Mouse (Mus musculus) lung, postnatal 0 days (tissue): ENCODE measurements around the gene Osbpl9. TPM values are rescaled to one million over a fixed set of nuclear protein-coding genes. Genes with fewer than 3 reads are reported as not detected.

Source experiments
- ATAC-seq: fragments of 200-750 bp; cut with Nextera tagmentation; 2 replicates; pipeline ENCODE4 v1.8.0; 2017; ENCODE audit warnings: moderate library complexity
- DNase-seq: peaks from one replicate; pipeline ENCODE4 v3.0.0-alpha.2; 2016; ENCODE audit warnings: low spot score
- H3K27ac ChIP-seq: fragments of 300-500 bp; sonication (generic); 2 replicates; pipeline ENCODE4 v1.5.1; 2014; ENCODE audit warnings: antibody characterized with exemption, mild to moderate bottlenecking, low read length, mixed read lengths
- H3K27me3 ChIP-seq: fragments of 300-500 bp; sonication (generic); replicated peaks from 2 replicates; pipeline ENCODE4 v1.6.1; 2014; ENCODE audit warnings: low read length, mixed read lengths; ENCODE audit not compliant: insufficient read depth
- H3K36me3 ChIP-seq: fragments of 300-500 bp; sonication (generic); 2 replicates; pipeline ENCODE4 v1.6.1; 2014; ENCODE audit warnings: low read length, mixed read lengths; ENCODE audit not compliant: insufficient read depth
- H3K4me1 ChIP-seq: fragments of 300-500 bp; sonication (generic); 2 replicates; pipeline ENCODE4 v1.6.1; 2014; ENCODE audit warnings: antibody characterized with exemption, low read depth, low read length, mixed read lengths; ENCODE audit not compliant: insufficient read depth
- H3K4me2 ChIP-seq: fragments of 300-500 bp; sonication (generic); replicated peaks from 2 replicates; pipeline ENCODE4 v1.6.1; 2014; ENCODE audit warnings: low read depth, mild to moderate bottlenecking, low read length, moderate library complexity, mixed read lengths
- H3K4me3 ChIP-seq: fragments of 300-500 bp; sonication (generic); 2 replicates; pipeline ENCODE4 v1.5.1; 2014; ENCODE audit warnings: low read depth, low read length
- H3K9ac ChIP-seq: fragments of 300-500 bp; sonication (generic); replicated peaks from 2 replicates; pipeline ENCODE4 v1.6.1; 2014; ENCODE audit warnings: low read depth, mild to moderate bottlenecking
- H3K9me3 ChIP-seq: fragments of 300-500 bp; sonication (generic); 2 replicates; pipeline ENCODE4 v1.6.1; 2016; ENCODE audit warnings: low read length, mixed read lengths
- CTCF ChIP-seq: IDR thresholded peaks from 2 replicates; pipeline ENCODE4 v1.5.1; 2016; ENCODE audit warnings: antibody characterized with exemption, mild to moderate bottlenecking
- EP300 ChIP-seq: IDR thresholded peaks from 2 replicates; pipeline ENCODE4 v1.6.1; 2016; ENCODE audit warnings: antibody characterized with exemption, mild to moderate bottlenecking, control low read depth
- WGBS: fragments of 180-500 bp; shearing (Covaris S2); extraction: QIAGEN DNeasy Blood & Tissue Kit; methylation state at CpG from one replicate; pipeline ENCODE4 v1.1.7; 2014; 5-methylcytosine and 5-hydroxymethylcytosine counted together
- polyA plus RNA-seq: library from polyadenylated mRNA; unstranded; fragments of >200 nt; fragmentation: Nextera tagmentation; extraction: Ambion mirVana; gene quantifications from 2 replicates; pipeline ENCODE4 v1.2.1, GENCODE M21; 2015

The Osbpl9 gene
- polyA plus RNA-seq, 1 experiment from 2014 or later: 98.5 TPM

DNA sequence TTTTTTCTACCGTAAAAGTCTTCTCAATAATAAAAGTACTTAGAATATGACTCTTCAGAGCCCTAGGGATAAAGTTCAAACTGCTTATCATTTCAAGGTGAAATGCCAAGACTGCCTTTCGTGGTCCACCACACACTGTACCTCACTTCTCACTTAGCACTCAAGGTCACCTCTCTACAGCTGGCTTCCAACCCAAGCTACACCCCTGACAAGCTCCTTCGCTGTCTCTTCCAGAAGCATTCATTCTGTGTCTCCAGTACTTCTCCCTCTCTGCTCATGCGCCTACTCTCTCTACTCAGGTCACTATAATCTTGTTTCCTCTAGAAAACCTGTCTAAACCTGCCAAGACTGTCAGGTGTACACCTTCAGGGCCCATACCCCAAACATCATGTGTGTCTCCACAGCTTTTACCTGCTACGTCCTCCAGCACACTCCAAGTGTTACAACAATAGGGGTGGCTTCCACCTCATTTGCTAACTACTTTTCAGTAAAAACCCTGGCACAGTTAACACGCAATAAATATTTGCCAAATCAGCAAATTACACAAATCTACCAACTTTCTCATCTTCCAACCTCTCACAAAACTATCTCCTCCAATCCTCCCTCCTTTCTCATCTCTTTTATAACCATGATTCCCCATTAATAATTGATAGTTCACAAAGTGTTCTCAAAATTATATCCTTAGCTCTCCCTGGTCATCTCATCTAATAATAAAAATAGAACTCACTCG, 6.0 kb downstream of the Osbpl9 start:
- no peaks in the 10 kb centered on the region for H3K27me3 ChIP-seq
- 82% methylated on average over 7 of the region's 7 CpGs for WGBS
- no peak for DNase-seq
- H3K4me1 ChIP-seq: no peaks in the 10 kb centered on the region
- H3K27ac ChIP-seq: no peak overlapping the region
- ATAC-seq: no peak
- no peaks in the 10 kb centered on the region for H3K36me3 ChIP-seq
- no peak overlapping the region for H3K4me3 ChIP-seq
- TF ChIP-seq CTCF (no peak), EP300 (no peak)
- H3K4me2 ChIP-seq: no peak overlapping the region
- H3K9ac ChIP-seq: no peak overlapping the region
- no peaks in the 10 kb centered on the region for H3K9me3 ChIP-seq

DNA sequence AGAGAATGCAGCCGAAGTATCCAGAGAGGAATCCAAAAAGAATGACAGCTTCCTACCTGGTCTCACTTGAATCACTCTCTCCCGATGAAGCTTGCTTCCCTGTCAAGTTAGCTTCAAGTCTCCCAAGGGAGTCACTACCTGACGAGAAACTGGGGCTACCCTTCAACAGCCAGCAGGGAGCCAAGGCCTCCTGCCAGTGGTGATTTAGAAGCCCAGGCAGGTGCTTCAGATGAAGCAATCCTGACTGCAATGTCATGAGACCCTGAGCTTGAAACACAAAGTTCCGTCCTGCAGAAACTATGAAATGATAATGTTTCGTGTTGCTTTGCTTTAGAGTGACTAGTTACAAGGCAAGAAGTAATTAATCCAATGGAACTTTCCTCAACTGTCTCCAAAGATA, 8.2 kb downstream of the Osbpl9 start:
- H3K36me3 ChIP-seq: no peaks in the 10 kb centered on the region
- DNase-seq: no peak
- H3K9me3 ChIP-seq: no peaks in the 10 kb centered on the region
- no peak for ATAC-seq
- WGBS: 83% methylated on average over 5 of the region's 5 CpGs
- no peaks in the 10 kb centered on the region for H3K4me1 ChIP-seq
- TF ChIP-seq CTCF (no peak), EP300 (no peak)
- H3K27me3 ChIP-seq: no peaks in the 10 kb centered on the region
- no peak overlapping the region for H3K4me2 ChIP-seq
- H3K9ac ChIP-seq: no peak overlapping the region
- no peak overlapping the region for H3K4me3 ChIP-seq
- no peak overlapping the region for H3K27ac ChIP-seq

DNA sequence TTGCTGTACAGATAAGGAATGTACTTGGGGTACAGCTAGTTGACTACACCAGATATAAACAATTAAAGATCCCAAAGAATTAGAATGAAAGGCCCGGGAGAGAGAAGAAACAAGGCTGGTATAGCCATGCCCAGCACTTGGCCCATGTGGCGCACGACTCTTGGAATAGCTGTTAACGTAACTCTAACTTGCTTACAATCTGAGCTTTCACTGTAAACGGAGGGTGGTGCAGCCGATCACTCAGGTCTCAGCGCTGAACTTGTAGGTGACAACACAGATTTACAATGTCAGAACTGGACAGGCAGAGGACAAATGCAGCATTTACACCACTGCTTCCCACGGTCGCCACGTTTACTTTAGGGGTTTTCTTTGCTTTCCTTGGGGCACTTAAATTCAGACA, 10.5 kb downstream of the Osbpl9 start:
- no peaks in the 10 kb centered on the region for H3K4me1 ChIP-seq
- H3K4me3 ChIP-seq: no peak overlapping the region
- no peak for DNase-seq
- TF ChIP-seq EP300 (no peak; the same call in 1 of the 2 replicates), CTCF (no peak)
- H3K9me3 ChIP-seq: no peaks in the 10 kb centered on the region
- no peak overlapping the region for H3K27ac ChIP-seq
- no peak overlapping the region for H3K4me2 ChIP-seq
- H3K27me3 ChIP-seq: no peaks in the 10 kb centered on the region
- no peak for ATAC-seq
- H3K9ac ChIP-seq: no peak overlapping the region
- WGBS: 55% methylated on average over 10 of the region's 10 CpGs
- H3K36me3 ChIP-seq: no peaks in the 10 kb centered on the region

DNA sequence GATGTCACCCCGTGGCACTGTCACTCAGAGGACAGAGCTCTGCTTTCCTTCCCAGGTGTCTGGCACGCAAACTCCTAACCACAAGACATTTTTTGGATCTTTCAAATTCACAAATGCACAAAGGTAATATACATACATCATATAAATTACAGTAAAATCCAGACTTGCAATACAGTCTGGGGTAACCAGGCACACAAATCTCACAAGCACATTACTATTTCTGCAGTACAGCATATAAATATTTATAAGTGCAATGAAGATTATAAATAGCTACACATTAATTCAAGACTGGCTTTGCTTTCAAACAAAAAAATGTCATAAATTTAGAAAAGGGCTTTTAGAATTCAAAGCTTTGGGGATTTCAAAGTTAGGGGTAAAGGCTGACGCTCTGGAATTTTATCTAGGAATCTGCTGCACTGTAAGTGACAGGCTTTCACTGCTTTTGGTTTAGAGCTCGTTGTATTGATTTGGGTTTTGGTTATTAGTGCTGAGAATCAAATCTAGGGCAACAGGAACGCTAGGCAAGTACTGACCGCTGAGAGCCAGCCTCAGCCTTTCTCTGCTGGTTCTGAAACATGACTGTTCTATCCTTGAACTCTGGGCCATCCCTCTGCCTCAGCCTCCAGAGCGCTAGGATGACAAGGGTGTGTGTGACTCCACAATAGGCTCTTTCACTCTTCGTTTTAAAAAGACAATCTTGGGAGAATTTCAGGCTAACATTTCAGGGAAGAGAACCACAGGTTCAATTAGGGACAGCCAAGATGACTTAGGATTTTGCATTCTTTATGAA, 16.3 kb downstream of the Osbpl9 start:
- no peak overlapping the region for H3K27ac ChIP-seq
- TF ChIP-seq EP300 (no peak), CTCF (no peak)
- H3K4me2 ChIP-seq: no peak overlapping the region
- WGBS: 77% methylated on average over 8 of the region's 8 CpGs
- H3K4me3 ChIP-seq: no peak overlapping the region
- no peaks in the 10 kb centered on the region for H3K27me3 ChIP-seq
- ATAC-seq: no peak
- H3K9ac ChIP-seq: no peak overlapping the region
- DNase-seq: no peak
- no peaks in the 10 kb centered on the region for H3K9me3 ChIP-seq
- H3K36me3 ChIP-seq: no peaks in the 10 kb centered on the region
- no peaks in the 10 kb centered on the region for H3K4me1 ChIP-seq

DNA sequence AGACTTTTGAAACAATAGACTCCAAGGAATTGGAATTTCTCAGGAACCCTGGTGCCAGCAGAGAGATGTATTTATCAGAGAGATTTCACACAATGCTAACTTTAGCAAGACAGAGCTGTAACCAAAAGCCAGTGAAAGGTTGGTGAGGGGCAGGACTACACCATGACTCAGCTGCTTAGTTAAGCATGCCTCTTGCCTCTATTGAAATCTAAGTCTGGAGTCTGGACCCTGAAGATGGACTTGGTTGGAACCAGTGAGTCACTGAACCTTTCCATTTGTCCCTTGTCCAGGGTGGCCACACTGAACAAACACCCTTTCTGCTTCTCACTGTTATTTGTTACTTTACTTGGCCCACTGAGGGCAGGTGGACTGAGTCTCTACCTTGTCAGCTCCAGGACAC, 26.4 kb downstream of the Osbpl9 start:
- TF ChIP-seq EP300 (no peak), CTCF (no peak)
- H3K4me3 ChIP-seq: no peak overlapping the region
- no peak for ATAC-seq

DNA sequence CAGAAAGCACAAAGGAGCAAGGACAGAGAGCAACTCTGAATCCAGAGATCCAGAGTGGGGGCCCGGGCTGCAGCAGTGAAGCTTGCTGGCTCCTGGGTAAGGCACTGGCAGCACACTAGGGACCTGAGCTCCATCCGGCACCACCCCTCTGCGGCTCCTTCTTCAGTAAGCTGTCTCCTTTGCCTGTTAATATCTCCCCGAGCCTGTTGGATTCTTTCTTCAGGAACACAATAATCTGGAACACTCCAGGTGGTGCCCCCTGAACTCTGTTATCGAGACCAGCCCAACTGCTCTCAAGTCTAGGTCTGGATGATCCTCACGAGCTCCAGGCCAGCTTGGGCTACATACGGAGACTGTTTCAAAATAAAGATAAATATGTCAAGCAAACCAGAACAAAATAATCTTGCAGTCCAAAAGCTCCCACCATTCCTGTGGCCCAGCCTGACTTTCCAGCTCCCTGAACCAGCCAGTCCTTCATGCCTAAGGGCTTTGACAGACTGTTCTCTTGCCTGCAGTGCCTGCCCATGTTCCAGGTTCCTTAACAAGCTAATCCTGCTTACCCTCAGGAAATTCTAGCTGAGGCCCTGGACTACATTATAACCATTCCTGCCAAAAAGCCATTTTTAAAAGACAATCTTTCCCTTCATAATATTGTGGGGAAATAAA, 28.2 kb downstream of the Osbpl9 start:
- Histone ChIP-seq H3K36me3 (no peaks in the 10 kb centered on the region), H3K27ac (0 out of 2 replicates have a peak overlapping the region, but pooled peaks have one; percentile 21), H3K4me3 (no peak overlapping the region), H3K9ac (no peak overlapping the region), H3K9me3 (no peaks in the 10 kb centered on the region), H3K4me2 (no peak overlapping the region), H3K4me1 (no peaks in the 10 kb centered on the region), H3K27me3 (no peaks in the 10 kb centered on the region)
- ATAC-seq (no peak), DNase-seq (no peak)
- no peak for TF ChIP-seq EP300
- no peak for TF ChIP-seq CTCF
- 58% methylated on average over 7 of the region's 7 CpGs for WGBS

More for the DNA sequence above, 26.4 kb downstream of the Osbpl9 start:
- no peak overlapping the region for H3K27ac ChIP-seq
- H3K27me3 ChIP-seq: no peaks in the 10 kb centered on the region
- no peaks in the 10 kb centered on the region for H3K9me3 ChIP-seq
- no peak overlapping the region for H3K9ac ChIP-seq
- no peaks in the 10 kb centered on the region for H3K4me1 ChIP-seq
- DNase-seq: no peak
- H3K36me3 ChIP-seq: no peaks in the 10 kb centered on the region
- H3K4me2 ChIP-seq: no peak overlapping the region
